Mouse (Mus musculus): ENCODE data around the gene Ramp3. TPM values are rescaled to one million over a fixed set of nuclear protein-coding genes. Genes with fewer than 3 reads are reported as not detected.
"Not testable (repeated sequence)": the region's sequence is repeated elsewhere in the genome, so short reads cannot be mapped to it uniquely, and the experiment has no call there.

Gene Ramp3
- polyA plus RNA-seq, 1 experiment from 2014 or later = 24.6 TPM

- Histone ChIP-seq H3K4me3 (no peak overlapping the region), H3K9me3 (no peaks in the 10 kb centered on the region), H3K27me3 (no peaks in the 10 kb centered on the region), H3K9ac (no peak overlapping the region), H3K4me2 (no peak overlapping the region), H3K4me1 (replicated peaks) (no peaks in the 10 kb centered on the region), H3K36me3 (no peaks in the 10 kb centered on the region), H3K27ac (no peak overlapping the region)
- no peak for ATAC-seq (ENCODE audit: low FRiP score)
- 81% methylated on average over 6 of the region's 6 CpGs for WGBS
These were observed 19.2 kb upstream of the Ramp3 start for GRCm38 (mm10) chr11:6639072-6639471.

- WGBS = 70% methylated on average over 6 of the region's 6 CpGs
- H3K27me3 ChIP-seq = no peaks in the 10 kb centered on the region
- H3K9me3 ChIP-seq = no peaks in the 10 kb centered on the region
- H3K36me3 ChIP-seq = no peaks in the 10 kb centered on the region
- no peak overlapping the region for H3K27ac ChIP-seq
- H3K4me1 ChIP-seq (replicated peaks) = no peaks in the 10 kb centered on the region
- H3K9ac ChIP-seq = no peak overlapping the region
- no peak overlapping the region for H3K4me2 ChIP-seq
- no peak for ATAC-seq (ENCODE audit: low FRiP score)
- no peak overlapping the region for H3K4me3 ChIP-seq
These were observed 13.8 kb upstream of the Ramp3 start for GRCm38 (mm10) chr11:6644566-6644965.

- Histone ChIP-seq H3K9me3 (no peaks in the 10 kb centered on the region), H3K4me2 (no peak overlapping the region), H3K36me3 (no peaks in the 10 kb centered on the region), H3K9ac (no peak overlapping the region), H3K4me1 (replicated peaks) (no peaks in the 10 kb centered on the region), H3K27me3 (no peaks in the 10 kb centered on the region), H3K27ac (no peak overlapping the region), H3K4me3 (no peak overlapping the region)
- no peak for ATAC-seq (ENCODE audit: low FRiP score)
- 64% methylated on average over 9 of the region's 9 CpGs for WGBS
These were observed 10.2 kb upstream of the Ramp3 start for GRCm38 (mm10) chr11:6647831-6648724.

DNA sequence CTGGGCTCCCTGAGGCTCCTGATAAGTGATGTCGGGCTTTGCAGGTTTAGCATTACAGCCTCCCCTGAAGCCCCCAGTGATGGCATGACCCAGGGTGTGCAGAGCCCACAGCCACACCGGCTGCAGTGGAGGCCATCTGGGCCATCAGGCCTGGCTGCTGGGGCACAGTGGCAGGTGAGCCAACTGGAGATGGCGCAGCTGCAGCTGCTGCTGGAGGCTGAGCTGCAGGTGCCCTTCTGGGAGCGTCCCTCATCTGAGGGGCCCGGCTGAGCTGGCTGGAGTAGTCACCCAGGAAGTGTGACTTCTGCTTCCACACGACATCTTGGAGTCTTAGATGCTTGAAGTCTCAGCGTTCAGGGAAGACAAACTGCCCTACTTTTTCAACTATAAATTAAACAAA is 7.8 kb upstream of the Ramp3 start:
- H3K4me1 ChIP-seq (replicated peaks) = no peaks in the 10 kb centered on the region
- H3K27me3 ChIP-seq = no peaks in the 10 kb centered on the region
- H3K4me2 ChIP-seq = no peak overlapping the region
- no peak overlapping the region for H3K9ac ChIP-seq
- no peaks in the 10 kb centered on the region for H3K9me3 ChIP-seq
- no peak overlapping the region for H3K4me3 ChIP-seq
- WGBS = 64% methylated on average over 7 of the region's 7 CpGs
- no peaks in the 10 kb centered on the region for H3K36me3 ChIP-seq
- ATAC-seq (ENCODE audit: low FRiP score) = no peak
- no peak overlapping the region for H3K27ac ChIP-seq

GRCm38 (mm10) chr11:6652978-6653377 is 5.3 kb upstream of the Ramp3 start:
- not testable (repeated sequence) for H3K4me2 ChIP-seq; H3K9ac ChIP-seq; H3K36me3 ChIP-seq; H3K4me3 ChIP-seq; ATAC-seq (ENCODE audit: low FRiP score); H3K27ac ChIP-seq; H3K27me3 ChIP-seq; H3K4me1 ChIP-seq (replicated peaks); H3K9me3 ChIP-seq
- 82% methylated on average over 3 of the region's 3 CpGs for WGBS

DNA sequence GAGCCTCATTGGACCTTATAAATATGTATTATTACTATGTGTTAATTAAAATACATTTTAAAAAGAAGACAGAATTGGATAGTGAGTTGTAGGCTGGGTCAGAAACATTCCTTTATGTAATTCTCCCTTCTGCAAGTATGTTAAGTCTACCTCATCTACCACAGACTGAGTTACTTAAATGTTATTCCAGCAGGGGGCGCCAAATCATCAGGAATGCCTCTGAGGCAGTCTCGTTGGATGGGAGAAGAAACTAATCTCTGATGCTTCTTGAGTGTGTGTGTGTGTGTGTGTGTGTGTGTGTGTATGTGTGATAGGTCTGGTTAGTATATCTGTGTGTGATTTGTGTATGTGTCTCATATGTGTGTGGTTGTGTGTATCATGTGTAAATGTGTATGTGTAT is 3.4 kb upstream of the Ramp3 start:
- no peak overlapping the region for H3K4me3 ChIP-seq
- H3K9me3 ChIP-seq = no peaks in the 10 kb centered on the region
- no peak overlapping the region for H3K27ac ChIP-seq
- H3K4me2 ChIP-seq = no peak overlapping the region
- H3K36me3 ChIP-seq = no peaks in the 10 kb centered on the region
- peak; percentile 62 for ATAC-seq (ENCODE audit: low FRiP score)
- peaks cover 19% of the 10 kb centered on the region for H3K4me1 ChIP-seq (replicated peaks)
- 1% methylated on average over 2 of the region's 2 CpGs for WGBS
- peaks cover 8% of the 10 kb centered on the region; the same call in 1 of the 2 replicates for H3K27me3 ChIP-seq
- no peak overlapping the region for H3K9ac ChIP-seq

DNA sequence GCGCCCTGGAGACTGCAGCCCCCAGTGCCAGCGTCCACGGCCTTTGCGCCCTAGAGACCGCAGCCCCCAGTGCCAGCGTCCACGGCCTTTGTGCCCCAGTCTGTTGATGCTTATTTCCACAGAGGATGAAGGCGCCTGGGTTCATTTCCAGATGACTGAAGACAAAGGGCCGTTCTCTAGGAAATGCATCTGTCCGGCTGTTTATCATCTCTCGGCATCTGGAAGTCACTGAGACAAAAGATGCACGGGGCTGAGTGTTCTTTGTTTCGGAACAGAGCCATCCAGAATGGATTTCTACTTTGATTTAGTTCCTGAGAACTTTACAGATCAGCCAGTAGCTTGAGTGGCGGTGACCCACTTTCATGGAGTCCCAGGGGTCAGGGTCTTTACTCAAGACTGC is 2.9 kb downstream of the Ramp3 start:
- Histone ChIP-seq H3K9ac (no peak overlapping the region), H3K36me3 (no peaks in the 10 kb centered on the region), H3K27me3 (peaks cover 18% of the 10 kb centered on the region), H3K9me3 (no peaks in the 10 kb centered on the region), H3K4me3 (no peak overlapping the region), H3K27ac (no peak overlapping the region), H3K4me1 (replicated peaks) (peaks cover 27% of the 10 kb centered on the region), H3K4me2 (no peak overlapping the region)
- ATAC-seq (ENCODE audit: low FRiP score) = no peak
- 39% methylated on average over 14 of the region's 14 CpGs for WGBS

GRCm38 (mm10) chr11:6666634-6667033 is 8.3 kb downstream of the Ramp3 start:
- H3K4me3 ChIP-seq = no peak overlapping the region
- no peak overlapping the region for H3K4me2 ChIP-seq
- H3K27ac ChIP-seq = no peak overlapping the region
- H3K9me3 ChIP-seq = no peaks in the 10 kb centered on the region
- H3K27me3 ChIP-seq = peaks cover 9% of the 10 kb centered on the region; the same call in 1 of the 2 replicates
- H3K9ac ChIP-seq = no peak overlapping the region
- H3K36me3 ChIP-seq = no peaks in the 10 kb centered on the region
- 90% methylated on average over 2 of the region's 2 CpGs for WGBS
- peaks cover under 1% of the 10 kb centered on the region; the same call in 1 of the 2 replicates for H3K4me1 ChIP-seq (replicated peaks)
- ATAC-seq (ENCODE audit: low FRiP score) = no peak

GRCm38 (mm10) chr11:6669041-6669440 is 10.7 kb downstream of the Ramp3 start:
- Histone ChIP-seq H3K27me3 (peaks cover 9% of the 10 kb centered on the region; the same call in 1 of the 2 replicates), H3K9ac (no peak overlapping the region), H3K27ac (no peak overlapping the region), H3K4me1 (replicated peaks) (no peaks in the 10 kb centered on the region), H3K4me3 (no peak overlapping the region), H3K9me3 (no peaks in the 10 kb centered on the region), H3K36me3 (no peaks in the 10 kb centered on the region), H3K4me2 (no peak overlapping the region)
- no peak for ATAC-seq (ENCODE audit: low FRiP score)
- 15% methylated on average over 9 of the region's 9 CpGs for WGBS

DNA sequence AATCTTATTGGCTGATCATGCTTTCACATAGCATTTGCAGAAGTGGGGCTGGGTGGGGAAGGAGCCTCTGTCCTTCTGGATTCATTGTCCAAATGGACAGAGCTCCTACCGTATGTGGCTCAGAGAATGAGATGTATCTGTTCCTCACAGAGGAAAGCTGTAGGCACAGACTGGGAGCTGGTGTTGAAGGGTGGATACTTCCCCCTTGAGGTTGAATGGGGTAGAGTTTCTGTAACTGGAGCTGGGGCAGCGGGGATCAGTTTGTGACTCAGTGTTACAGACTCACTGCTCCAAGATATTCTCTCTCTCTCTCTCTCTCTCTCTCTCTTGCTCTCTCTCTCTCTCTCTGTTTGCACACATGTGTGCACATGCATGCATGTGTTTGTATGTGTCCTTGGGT is 11.7 kb downstream of the Ramp3 start:
- WGBS = 53% methylated on average over 2 of the region's 2 CpGs
- no peak overlapping the region for H3K4me2 ChIP-seq
- H3K4me1 ChIP-seq (replicated peaks) = no peaks in the 10 kb centered on the region
- H3K27me3 ChIP-seq = peaks cover 9% of the 10 kb centered on the region; the same call in 1 of the 2 replicates
- no peak overlapping the region for H3K4me3 ChIP-seq
- no peaks in the 10 kb centered on the region for H3K9me3 ChIP-seq
- no peak overlapping the region for H3K27ac ChIP-seq
- no peaks in the 10 kb centered on the region for H3K36me3 ChIP-seq
- H3K9ac ChIP-seq = no peak overlapping the region
- no peak for ATAC-seq (ENCODE audit: low FRiP score)

DNA sequence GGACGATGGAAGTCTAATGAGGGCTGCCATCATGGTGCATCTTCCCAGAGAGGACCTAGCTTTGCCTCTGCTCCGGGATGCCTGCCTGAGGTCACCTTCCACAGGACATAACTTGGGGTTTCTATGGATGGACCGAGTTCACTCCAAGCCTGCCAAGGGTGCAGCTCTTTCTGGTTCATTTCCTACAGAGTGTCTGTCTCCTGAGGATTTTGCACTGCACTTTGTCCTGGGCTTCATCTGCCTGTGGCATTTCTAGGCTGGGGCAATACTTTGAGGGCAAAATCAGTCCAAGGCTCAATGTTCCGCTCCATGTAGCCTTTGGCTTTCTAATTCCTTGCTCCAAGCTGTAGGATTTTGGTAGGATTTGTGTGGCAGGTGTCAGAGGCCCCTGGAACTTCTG is 12.5 kb downstream of the Ramp3 start:
- no peak overlapping the region for H3K27ac ChIP-seq
- H3K36me3 ChIP-seq = no peaks in the 10 kb centered on the region
- ATAC-seq (ENCODE audit: low FRiP score) = no peak
- peaks cover 9% of the 10 kb centered on the region; the same call in 1 of the 2 replicates for H3K27me3 ChIP-seq
- no peak overlapping the region for H3K9ac ChIP-seq
- H3K9me3 ChIP-seq = no peaks in the 10 kb centered on the region
- H3K4me3 ChIP-seq = no peak overlapping the region
- no peak overlapping the region for H3K4me2 ChIP-seq
- no peaks in the 10 kb centered on the region for H3K4me1 ChIP-seq (replicated peaks)
- WGBS = 92% methylated on average over 4 of the region's 4 CpGs

GRCm38 (mm10) chr11:6674701-6675100 is 16.4 kb downstream of the Ramp3 start:
- Histone ChIP-seq H3K27me3 (peaks cover 9% of the 10 kb centered on the region; the same call in 1 of the 2 replicates), H3K9me3 (no peaks in the 10 kb centered on the region), H3K4me1 (replicated peaks) (peaks cover 1% of the 10 kb centered on the region; the same call in 1 of the 2 replicates), H3K9ac (no peak overlapping the region; the same call in 1 of the 2 replicates), H3K4me3 (no peak overlapping the region), H3K4me2 (no peak overlapping the region), H3K36me3 (no peaks in the 10 kb centered on the region), H3K27ac (no peak overlapping the region)
- ATAC-seq (ENCODE audit: low FRiP score) = no peak
- WGBS = 92% methylated on average over 9 of the region's 9 CpGs

- Histone ChIP-seq H3K9ac (no peak overlapping the region), H3K27me3 (peaks cover 9% of the 10 kb centered on the region; the same call in 1 of the 2 replicates), H3K9me3 (no peaks in the 10 kb centered on the region), H3K27ac (no peak overlapping the region), H3K36me3 (no peaks in the 10 kb centered on the region), H3K4me2 (no peak overlapping the region), H3K4me1 (replicated peaks) (peaks cover 6% of the 10 kb centered on the region), H3K4me3 (no peak overlapping the region)
- ATAC-seq (ENCODE audit: low FRiP score) = no peak
- 75% methylated on average over 7 of the region's 7 CpGs for WGBS
These were observed 17.1 kb downstream of the Ramp3 start for GRCm38 (mm10) chr11:6675402-6675801.

Measured in hindbrain, embryonic 13.5 days (tissue).